Mouse (Mus musculus): ENCODE results near the gene Gamt. TPM values are rescaled to one million over a fixed set of nuclear protein-coding genes. Genes with fewer than 3 reads are reported as not detected.

Gamt gene
- polyA plus RNA-seq (2012; rRNA removed), result 9.4 and 10.5 TPM in 2 replicates

- peak; percentile 91 for DNase-seq (ENCODE audit: low read depth, low spot score)
- WGBS, result under 1% methylated on average over 49 of the region's 49 CpGs
Observed at GRCm38 (mm10) chr10:80260642-80261584, at the start of gene Gamt, which contains the start of gene Dazap1. Gene Gamt, minus strand, starts transcription at chr10:80261012. Gene Dazap1, plus strand, starts transcription at chr10:80261486.

GRCm38 (mm10) chr10:80304862-80305261 is 44.0 kb upstream of the Gamt start:
- 10% methylated on average over 25 of the region's 25 CpGs for WGBS

GRCm38 (mm10) chr10:80304458-80304857 is 43.6 kb upstream of the Gamt start:
- 23% methylated on average over 12 of the region's 12 CpGs for WGBS
- DNase-seq (ENCODE audit: low read depth, low spot score), result no peak

More at GRCm38 (mm10) chr10:80304862-80305261, 44.0 kb upstream of the Gamt start:
- no peak for DNase-seq (ENCODE audit: low read depth, low spot score)

- WGBS, result 10% methylated on average over 9 of the region's 9 CpGs
- no peak for DNase-seq (ENCODE audit: low read depth, low spot score)
Observed at GRCm38 (mm10) chr10:80302471-80302881, 41.7 kb upstream of the Gamt start.

- no peak for DNase-seq (ENCODE audit: low read depth, low spot score)
- WGBS, result 54% methylated on average over 5 of the region's 5 CpGs
Observed at GRCm38 (mm10) chr10:80302082-80302355, 41.2 kb upstream of the Gamt start.

GRCm38 (mm10) chr10:80301256-80302081 is 40.7 kb upstream of the Gamt start:
- 74% methylated on average over 10 of the region's 10 CpGs for WGBS
- DNase-seq (ENCODE audit: low read depth, low spot score), result no peak

- WGBS, result 43% methylated on average over 11 of the region's 11 CpGs
- DNase-seq (ENCODE audit: low read depth, low spot score), result no peak
Observed at GRCm38 (mm10) chr10:80300672-80301181, 39.9 kb upstream of the Gamt start.

- 63% methylated on average over 10 of the region's 10 CpGs for WGBS
- DNase-seq (ENCODE audit: low read depth, low spot score), result no peak
Observed at GRCm38 (mm10) chr10:80299824-80300223, 39.0 kb upstream of the Gamt start.

- 25% methylated on average over 15 of the region's 15 CpGs for WGBS
- no peak for DNase-seq (ENCODE audit: low read depth, low spot score)
Observed at GRCm38 (mm10) chr10:80299301-80299700, 38.5 kb upstream of the Gamt start.

- WGBS, result 13% methylated on average over 26 of the region's 26 CpGs
- no peak for DNase-seq (ENCODE audit: low read depth, low spot score)
Observed at GRCm38 (mm10) chr10:80298571-80299281, 37.9 kb upstream of the Gamt start.

GRCm38 (mm10) chr10:80297526-80298133 is 36.8 kb upstream of the Gamt start:
- 59% methylated on average over 8 of the region's 8 CpGs for WGBS

GRCm38 (mm10) chr10:80296824-80297223 is 36.0 kb upstream of the Gamt start:
- 91% methylated on average over 5 of the region's 5 CpGs for WGBS
- no peak for DNase-seq (ENCODE audit: low read depth, low spot score)

More at GRCm38 (mm10) chr10:80297526-80298133, 36.8 kb upstream of the Gamt start:
- no peak for DNase-seq (ENCODE audit: low read depth, low spot score)

GRCm38 (mm10) chr10:80295618-80296425 is 35.0 kb upstream of the Gamt start, which contains the start of gene Apc2:
Gene Apc2, plus strand, starts transcription at chr10:80295977.
- DNase-seq (ENCODE audit: low read depth, low spot score), result peak; percentile 46
- 8% methylated on average over 26 of the region's 26 CpGs for WGBS

GRCm38 (mm10) chr10:80294788-80295303 is 34.0 kb upstream of the Gamt start:
- 47% methylated on average over 7 of the region's 7 CpGs for WGBS
- DNase-seq (ENCODE audit: low read depth, low spot score), result no peak

GRCm38 (mm10) chr10:80294311-80294710 is 33.5 kb upstream of the Gamt start:
- DNase-seq (ENCODE audit: low read depth, low spot score), result no peak
- WGBS, result 68% methylated on average over 4 of the region's 4 CpGs

GRCm38 (mm10) chr10:80293325-80293724 is 32.5 kb upstream of the Gamt start:
- WGBS, result 14% methylated on average over 14 of the region's 14 CpGs
- no peak for DNase-seq (ENCODE audit: low read depth, low spot score)

GRCm38 (mm10) chr10:80292251-80293146 is 31.7 kb upstream of the Gamt start, which contains the start of gene Rps15:
Gene Rps15, plus strand, starts transcription at chr10:80292453.
- DNase-seq (ENCODE audit: low read depth, low spot score), result peak; percentile 67
- WGBS, result under 1% methylated on average over 72 of the region's 72 CpGs
